Mouse (Mus musculus) cerebellum, adult 2 months (tissue): ENCODE data around the gene Rasal2.

ENCODE experiments used
- CTCF ChIP-seq: fragments of 200-500 bp; IDR thresholded peaks from 2 replicates; pipeline ENCODE4 v1.5.1; 2011; ENCODE audit warnings: low read depth, mild to moderate bottlenecking, control low read depth, low read length, moderate library complexity, borderline replicate concordance; ENCODE audit not compliant: insufficient read depth
- POLR2A ChIP-seq: fragments of 200-500 bp; IDR thresholded peaks from 2 replicates; pipeline ENCODE4 v1.6.1; 2011; ENCODE audit warnings: low read length, control low read depth, borderline replicate concordance; ENCODE audit not compliant: insufficient read depth

- TF ChIP-seq CTCF (no peak), POLR2A (no peak)
These were observed 297.9 kb downstream of the Rasal2 start for GRCm38 (mm10) chr1:157114492-157114891.
